Mouse (Mus musculus): ENCODE results near the gene Cdh4.

Gene Cdh4

DNA sequence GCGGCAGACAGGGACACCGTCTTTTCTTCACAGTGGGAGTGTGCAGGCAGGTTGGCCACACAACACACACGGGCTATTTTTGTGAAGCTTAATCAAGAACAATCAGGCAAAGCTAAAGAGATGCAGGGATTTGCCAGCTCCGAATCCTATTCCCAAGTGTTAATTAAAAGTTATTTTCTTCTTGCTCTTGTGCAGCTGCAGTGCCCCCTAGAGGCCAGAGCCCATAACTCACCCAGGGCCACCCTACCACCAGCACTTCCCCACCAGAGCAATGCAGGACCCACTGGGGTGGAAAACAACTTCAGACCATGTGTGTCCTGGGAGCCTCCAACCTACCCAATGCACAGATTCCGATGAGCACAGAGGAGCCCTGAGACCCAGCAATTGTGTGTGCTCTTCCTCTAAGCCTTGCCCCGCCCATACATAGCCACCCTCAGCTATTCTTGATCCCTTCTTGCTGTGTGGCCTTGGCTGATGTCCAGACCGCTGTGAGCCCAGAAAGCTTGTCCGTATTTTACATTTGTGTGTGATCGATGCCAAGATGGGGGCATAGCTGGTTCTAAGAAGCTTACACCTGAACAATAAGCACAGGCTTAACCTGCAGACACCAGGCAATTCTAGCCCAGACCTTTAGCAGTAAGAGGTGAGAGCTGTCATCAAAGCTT lies 435.5 kb downstream of the Cdh4 start:
- peak; percentile 32 to 36 for DNase-seq

DNA sequence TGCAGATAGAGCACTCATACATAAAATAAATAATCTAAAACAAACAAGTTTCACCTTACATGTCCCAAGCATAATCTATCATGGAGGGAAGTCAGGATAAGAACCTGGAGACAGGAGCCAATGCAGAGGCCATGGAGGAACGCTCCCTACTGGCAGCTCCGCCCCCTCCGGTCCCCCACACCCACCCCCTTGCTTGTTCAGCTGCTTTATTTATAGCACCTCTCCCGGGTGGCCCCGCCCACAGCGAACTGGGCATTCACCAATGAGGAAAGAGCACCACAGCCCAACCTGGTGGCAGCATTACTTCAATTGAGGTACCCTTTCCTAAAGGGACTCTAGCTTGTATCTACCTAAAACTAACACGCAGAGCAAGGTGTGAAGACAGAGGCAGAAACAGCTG lies 442.3 kb downstream of the Cdh4 start:
- DNase-seq, result peak in 1 of 2 experiments; percentile 15

DNA sequence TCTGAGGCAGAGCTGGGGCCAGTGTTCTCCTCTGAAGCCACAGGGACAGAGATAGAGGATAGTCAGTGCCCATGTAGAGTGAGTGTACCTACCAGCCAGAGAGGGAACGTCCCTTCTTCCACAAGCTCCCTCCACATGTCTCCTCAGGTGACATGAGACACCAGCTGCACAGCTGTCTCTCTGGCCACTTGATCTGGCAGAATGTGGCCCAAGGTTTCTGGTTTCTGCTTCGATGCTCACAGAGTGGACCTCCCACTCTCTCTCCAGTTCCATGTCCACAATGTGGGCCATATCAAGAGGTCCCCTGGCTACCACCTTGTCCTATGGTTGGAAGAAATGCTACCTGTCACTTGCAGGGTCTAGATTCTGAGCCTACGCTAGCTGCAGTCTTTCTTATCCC lies 448.8 kb downstream of the Cdh4 start:
- DNase-seq, result no peak

DNA sequence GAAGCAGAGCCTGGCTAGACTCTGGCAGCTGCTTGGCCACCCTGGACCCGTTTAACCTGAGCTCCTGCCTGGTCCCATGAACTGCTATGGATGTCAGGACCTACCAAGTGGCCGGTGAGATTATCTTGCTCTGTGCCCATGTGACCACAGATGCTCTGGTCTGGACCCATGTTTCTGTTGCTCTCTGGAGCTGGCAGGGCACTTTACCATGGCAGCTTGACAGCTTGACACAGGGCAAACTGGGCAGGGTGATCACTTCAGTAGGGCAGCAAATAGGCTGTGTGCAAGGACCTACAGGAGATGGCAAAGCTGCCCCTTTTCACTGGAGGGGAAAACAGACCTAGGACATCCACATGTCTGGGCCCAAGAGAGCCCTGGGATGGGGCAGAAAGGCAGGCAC lies 454.7 kb downstream of the Cdh4 start:
- DNase-seq, result no peak

DNA sequence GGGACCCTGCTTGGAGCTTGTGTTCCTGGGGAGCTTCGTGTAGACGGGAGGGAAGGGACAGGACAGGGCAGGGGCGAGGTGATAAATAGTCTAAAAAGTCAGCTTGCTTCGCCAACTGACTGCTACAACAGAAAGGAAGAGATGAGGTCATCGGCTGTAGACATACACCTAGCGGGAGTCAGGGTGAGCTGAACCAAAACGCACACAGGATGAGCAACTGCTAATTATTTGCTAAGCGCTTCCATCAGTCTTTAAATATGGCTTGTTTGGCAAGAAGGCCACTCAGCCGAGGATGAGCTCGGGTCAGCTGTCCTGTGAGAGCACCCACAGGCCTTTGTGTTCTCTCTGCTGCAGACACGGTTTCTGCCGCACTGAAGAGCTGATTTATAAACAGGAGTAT lies 470.7 kb downstream of the Cdh4 start:
- DNase-seq, result no peak

DNA sequence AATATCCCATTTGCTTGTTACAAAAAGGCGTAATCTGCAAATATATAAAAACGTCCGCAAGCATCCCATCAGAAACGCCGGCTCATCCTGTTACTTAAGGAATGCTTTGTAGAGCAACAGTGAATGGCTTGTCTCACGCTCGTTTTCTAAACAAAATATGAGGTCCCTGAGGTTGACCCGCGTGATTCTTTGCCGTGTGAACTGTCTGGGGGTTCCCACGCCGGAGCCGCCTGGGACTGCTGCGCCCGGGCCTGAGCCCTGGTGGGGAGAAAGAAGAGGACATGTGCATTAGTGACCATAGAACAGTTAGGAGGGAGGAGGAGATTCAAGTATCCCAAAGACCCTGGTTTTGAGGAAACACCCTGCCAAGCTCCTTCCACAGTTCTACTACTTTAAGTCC lies 471.1 kb downstream of the Cdh4 start:
- no peak for DNase-seq

DNA sequence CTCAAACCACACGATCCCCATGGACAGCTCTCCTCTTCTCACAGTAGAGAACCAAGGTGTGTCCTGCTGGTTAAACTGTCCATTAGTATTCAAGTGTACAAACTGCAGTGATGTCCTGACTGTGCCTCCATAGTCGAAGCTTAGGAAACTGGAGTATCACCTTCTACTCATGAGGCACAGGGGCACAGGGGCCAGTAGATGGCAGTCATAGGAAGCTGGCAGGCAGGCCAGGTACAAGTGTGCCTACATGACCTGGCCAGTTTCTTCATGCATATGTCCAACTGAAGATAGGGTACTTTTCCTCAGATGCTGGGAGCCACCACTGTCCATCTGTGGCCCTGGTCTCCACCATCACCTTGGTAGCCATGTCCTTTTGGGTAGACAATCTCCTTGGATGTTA lies 472.0 kb downstream of the Cdh4 start:
- no peak for DNase-seq

DNA sequence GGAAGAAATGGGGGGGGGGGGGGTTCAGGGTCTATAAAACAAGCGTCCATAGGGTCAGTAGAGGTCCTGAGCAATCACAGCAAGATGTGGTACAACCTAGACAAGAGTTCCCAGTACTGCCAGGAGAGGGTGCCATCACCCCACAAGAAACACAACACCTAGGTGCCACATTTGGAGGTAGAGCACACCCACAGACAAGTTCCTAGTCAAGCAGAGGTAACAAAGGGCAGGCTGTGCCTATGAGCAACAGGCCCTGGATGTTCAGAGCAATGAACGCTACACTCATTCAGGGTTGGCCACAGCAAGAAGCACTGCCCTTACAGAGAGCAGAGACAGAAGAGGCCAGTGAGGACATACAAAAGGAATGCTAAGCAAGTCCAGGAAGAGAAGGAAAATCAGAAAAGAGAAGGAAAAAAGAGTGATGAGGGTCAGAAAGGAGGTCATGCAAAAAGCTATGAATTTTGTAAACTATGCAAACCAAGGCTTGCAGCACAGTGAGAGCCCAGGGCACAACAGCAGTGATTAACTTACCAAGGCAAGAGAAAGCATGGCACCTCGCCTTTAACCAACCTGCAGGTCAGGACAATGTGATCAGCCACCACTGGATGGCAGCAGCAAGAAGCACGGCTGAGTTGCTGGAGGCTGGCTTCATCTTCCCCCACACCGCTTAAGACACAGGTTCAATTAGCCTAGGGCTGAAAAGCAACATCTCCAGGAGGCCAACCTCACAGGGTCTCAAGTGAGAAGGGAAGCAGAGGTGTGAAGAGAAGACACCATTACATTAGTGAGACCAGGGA lies 474.8 kb downstream of the Cdh4 start:
- peak; percentile 75 to 78 for DNase-seq

DNA sequence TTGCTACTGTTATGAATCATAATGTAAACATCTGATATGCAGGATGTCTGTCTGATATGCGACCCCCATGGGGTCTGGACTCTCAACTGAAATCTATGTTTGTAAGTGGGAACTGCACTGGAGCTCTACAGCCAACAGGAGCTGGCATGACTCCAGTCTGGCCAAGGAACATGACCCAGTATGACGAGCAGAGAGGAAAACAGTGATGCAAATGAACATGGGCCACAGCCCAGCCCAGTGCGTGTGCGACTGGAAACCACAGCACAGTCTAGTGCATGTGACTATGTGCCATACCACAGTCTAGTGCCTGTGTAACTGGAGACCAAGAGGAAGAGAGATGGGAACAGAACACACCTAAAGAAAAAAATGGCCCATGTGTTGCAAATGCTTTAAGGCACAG lies 477.8 kb downstream of the Cdh4 start:
- no peak for DNase-seq

DNA sequence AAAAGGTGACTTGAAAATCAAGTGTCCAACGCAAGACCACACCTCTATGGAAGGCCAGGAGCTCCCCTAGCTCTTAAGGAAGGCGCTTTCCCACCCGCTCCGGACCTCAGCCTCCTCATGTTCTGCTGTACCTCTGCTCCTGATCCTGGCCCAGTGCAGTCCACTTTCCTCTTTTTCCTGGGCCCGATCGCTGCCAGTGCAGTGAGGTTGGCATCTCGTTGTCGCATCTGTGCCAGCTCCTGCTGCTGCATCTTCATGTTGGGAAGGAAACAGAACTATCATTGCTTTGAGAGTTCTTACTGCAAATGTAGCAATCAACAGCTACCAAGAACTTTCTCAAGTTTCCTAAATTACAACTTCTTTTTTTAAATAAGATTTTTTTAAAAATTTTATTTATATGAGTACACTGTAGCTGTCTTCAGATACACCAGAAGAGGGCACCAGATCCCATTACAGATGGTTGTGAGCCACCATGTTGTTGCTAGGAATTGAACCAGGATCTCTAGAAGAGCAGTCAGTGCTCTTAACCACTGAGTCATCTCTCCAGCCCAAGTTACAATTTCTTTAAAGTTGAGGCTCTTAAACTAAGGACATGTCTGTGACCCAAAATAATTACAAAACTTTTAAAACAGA lies 478.9 kb downstream of the Cdh4 start:
- DNase-seq, result no peak

DNA sequence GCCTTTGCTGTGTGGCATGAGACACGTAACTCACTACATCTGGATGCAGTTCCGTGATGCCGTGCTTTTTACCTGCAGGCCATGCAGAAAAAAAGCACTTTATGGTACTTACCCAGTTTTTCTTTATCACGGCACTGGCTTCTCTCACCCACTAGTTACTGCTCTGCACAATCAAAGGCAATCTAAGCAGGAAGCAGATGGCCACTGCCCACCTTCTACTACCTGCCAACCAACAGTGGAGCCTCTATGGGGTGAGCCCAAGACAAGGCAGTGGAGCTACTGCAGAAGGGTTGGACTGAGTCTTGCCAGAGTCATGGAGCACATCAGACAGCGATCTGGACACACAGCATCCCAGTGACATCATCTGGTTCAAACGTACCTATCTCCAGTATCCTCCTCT lies 481.8 kb downstream of the Cdh4 start:
- DNase-seq, result no peak

DNA sequence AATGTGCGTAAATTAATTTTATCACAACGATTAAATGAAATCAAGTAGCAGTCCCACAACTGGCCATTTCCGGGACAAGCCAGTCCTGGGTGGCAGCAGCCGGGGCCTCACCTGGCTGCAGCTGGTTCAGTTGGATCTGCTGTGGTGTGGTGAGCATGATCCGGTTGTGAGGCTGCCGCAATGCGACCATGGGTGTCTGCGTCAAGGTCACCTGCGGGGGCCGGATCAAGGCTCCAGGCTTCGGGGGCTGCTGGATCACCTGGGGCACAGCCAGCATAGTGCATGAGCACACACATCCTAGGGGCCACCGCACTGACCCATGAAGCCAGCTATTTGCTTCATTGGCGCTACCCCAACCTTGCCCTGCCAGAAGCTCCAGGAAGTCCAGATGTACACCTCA lies 486.9 kb downstream of the Cdh4 start:
- no peak for DNase-seq

DNA sequence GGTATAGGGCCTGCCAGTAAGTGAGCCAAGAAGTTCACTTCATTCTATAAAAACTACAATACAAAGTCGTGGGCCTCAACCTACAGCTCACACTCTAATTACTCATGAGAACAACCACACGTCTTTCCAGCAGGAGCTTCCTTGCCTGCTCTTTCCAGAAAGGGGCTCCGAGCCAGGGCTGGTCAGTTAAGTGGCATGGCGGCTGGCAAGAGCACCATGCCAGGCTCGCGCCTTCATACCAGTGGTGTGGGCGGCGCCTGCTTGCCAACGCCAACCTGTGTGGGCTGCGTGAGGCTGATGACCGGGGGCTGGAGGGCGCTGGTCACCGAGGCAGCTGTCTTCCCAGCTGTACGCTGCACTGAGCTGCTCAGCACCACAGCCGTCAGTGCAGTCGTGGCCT lies 489.5 kb downstream of the Cdh4 start:
- DNase-seq, result no peak

DNA sequence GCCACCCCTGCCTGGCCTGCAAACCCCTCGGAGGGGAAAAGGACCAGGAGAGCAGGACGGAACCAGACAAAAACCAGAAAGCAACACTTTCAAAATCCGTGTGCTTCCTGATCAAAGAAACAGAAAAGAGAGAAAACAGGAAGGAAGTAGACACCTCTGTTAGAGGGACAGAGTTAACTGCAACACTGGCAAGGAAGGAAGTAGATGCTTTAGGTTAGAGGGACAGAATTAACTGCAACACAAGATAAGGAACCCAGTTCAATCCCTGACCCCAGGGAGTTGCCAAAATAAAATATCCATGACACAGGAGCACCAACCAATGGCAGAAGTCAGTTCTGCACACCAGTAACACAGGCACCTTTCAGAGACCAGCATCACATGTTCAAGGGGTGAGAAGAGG lies 491.9 kb downstream of the Cdh4 start:
- no peak for DNase-seq

DNA sequence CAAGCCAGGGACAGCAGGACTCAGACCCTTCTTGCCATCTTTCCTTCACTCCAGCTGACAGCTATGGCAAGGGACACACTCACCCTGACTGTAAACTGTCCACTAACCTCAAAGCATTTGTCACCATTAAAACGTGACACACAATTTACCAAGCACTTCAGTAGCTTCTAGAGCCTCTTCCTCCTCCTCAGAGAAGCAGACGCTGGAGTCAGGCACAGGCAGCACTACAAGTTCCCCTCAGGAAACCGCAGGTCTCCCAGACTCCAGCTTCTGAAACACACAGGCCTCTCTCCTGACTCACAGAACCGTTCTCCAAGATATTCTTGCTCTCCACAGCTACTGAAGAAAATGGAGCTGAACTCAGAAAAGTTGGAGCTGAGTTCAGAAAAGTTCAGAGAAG lies 494.9 kb downstream of the Cdh4 start:
- DNase-seq, result no peak

DNA sequence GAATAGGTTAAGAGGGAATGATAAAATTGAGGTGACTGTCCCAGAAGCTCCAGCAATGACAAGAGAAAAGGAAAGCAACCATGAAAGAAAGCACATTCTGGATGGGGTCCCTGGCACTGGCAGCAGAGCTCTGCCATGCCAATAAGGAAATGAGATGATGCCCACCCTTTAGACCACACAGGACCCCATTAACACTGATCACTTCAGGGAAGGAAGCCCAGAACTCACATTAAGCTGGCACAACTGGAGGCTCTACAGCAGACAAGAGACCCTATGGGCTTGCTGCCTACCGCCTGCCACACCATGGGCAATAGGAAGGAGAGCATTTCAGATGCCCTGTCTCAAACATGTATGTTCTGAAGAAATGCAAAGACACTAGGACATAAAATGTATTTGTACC lies 499.5 kb downstream of the Cdh4 start:
- no peak for DNase-seq

DNA sequence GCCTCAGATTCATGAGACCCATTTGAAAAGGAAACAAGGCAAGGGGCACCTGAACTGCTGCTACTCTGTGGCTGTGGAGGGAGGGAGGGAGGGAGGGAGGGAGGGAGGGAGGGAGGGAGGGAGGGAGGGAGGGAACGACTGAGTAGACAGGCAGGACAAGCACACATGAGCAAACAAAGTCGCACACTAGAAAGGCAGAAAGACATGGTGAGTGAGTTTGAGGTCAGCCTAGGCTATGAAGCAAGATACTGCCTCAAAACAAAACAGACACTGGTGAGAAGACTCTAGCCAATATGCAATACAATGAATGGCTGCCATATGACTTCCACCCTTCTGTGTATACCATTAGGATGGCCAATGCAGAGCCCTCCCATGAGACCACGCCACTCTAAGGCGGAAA lies 502.8 kb downstream of the Cdh4 start:
- DNase-seq, result no peak

DNA sequence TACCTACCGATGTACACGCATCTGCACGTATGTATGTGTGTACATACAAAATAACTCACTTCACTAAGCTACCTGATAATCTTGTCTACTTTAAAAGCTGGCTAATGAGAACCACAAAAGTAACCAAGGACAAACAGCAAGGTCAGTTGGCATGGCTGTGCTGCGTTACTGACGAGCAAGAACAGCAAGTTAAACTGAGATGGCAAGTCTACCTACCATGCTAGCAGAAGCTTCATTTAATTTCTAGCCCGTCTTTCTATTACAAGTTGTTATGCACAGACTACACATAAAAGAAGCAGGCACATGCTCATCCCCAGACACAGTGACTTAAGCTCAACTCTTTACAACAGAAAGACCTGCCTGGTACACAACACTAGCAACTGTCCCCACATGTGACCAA lies 504.3 kb downstream of the Cdh4 start:
- no peak for DNase-seq

DNA sequence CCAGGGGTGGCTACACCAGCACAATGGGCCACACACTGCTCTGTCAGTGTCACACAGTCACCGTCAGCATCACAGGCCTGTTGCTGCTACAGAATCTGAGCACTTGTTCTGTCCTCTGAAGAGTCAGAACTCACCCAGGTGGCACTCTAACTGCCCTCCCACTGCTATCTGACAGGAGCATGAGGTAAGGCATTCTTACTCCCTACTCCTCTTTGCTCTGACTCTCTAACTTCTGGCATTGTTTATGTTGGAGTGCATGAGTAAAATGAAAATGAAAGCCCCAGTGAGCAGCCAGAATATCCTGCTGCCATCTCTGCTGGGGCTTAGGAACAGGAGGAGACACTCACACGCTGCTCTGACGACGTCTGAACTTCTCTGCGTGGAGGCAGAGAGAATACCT lies 505.4 kb downstream of the Cdh4 start:
- DNase-seq, result no peak

DNA sequence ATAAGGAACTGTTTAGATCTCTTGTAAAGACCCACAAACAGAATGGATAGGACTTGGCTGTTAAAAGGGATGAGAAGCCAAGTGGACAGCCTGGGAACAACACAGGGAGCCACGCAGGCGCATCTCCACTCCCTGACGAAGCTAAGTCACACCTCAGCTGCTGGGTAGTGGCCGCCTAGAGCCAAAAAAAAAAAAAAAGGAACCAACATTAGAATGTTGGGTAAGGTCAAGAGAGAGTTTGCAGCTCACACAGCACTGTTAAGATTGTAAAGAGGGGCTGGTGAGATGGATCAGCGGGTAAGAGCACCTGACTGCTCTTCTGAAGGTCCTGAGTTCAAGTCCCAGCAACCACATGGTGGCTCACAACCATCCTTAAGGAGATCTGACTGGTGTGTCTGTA lies 506.6 kb downstream of the Cdh4 start:
- DNase-seq, result no peak

Measured in thymus, postnatal 36 days (tissue).